Mouse (Mus musculus) limb, embryonic 12.5 days (tissue): ENCODE measurements around the gene Nr1h4. TPM values are rescaled to one million over a fixed set of nuclear protein-coding genes. Genes with fewer than 3 reads are reported as not detected.

Experiments used
- ATAC-seq: fragments of 200-750 bp; cut with Nextera tagmentation; 2 replicates; pipeline ENCODE4 v1.8.0; 2017; ENCODE audit warnings: low read depth, moderate TSS enrichment; ENCODE audit not compliant: insufficient number of reproducible peaks, insufficient read depth, low FRiP score, low TSS enrichment
- H3K27ac ChIP-seq: fragments of 300-500 bp; sonication (generic); 2 replicates; pipeline ENCODE4 v1.5.1; 2016; ENCODE audit warnings: mild to moderate bottlenecking, moderate library complexity
- H3K27me3 ChIP-seq: fragments of 300-500 bp; sonication (generic); 2 replicates; pipeline ENCODE4 v1.6.1; 2016; ENCODE audit warnings: mild to moderate bottlenecking, moderate library complexity
- H3K36me3 ChIP-seq: fragments of 300-500 bp; sonication (generic); 2 replicates; pipeline ENCODE4 v1.6.1; 2016; ENCODE audit warnings: mild to moderate bottlenecking, moderate library complexity
- H3K4me1 ChIP-seq: fragments of 300-500 bp; sonication (generic); replicated peaks from 2 replicates; pipeline ENCODE4 v1.6.1; 2016
- H3K4me2 ChIP-seq: fragments of 300-500 bp; sonication (generic); 2 replicates; pipeline ENCODE4 v1.6.1; 2016; ENCODE audit warnings: mild to moderate bottlenecking, moderate library complexity
- H3K4me3 ChIP-seq: fragments of 300-500 bp; sonication (generic); replicated peaks from 2 replicates; pipeline ENCODE4 v1.5.1; 2016; ENCODE audit warnings: mild to moderate bottlenecking
- H3K9ac ChIP-seq: fragments of 300-500 bp; sonication (generic); replicated peaks from 2 replicates; pipeline ENCODE4 v1.6.1; 2016; ENCODE audit warnings: mild to moderate bottlenecking, moderate library complexity
- H3K9me3 ChIP-seq: fragments of 300-500 bp; sonication (generic); 2 replicates; pipeline ENCODE4 v1.6.1; 2016; ENCODE audit warnings: mild to moderate bottlenecking, moderate library complexity
- WGBS: fragments of 180-500 bp; shearing (Covaris S2); methylation state at CpG from one replicate; pipeline ENCODE4 v1.1.7; 2016; 5-methylcytosine and 5-hydroxymethylcytosine counted together
- polyA plus RNA-seq: library from polyadenylated mRNA; unstranded; fragments of >200 nt; fragmentation: Nextera tagmentation; extraction: Ambion mirVana; gene quantifications from 2 replicates; pipeline ENCODE4 v1.2.1, GENCODE M21; 2016

Nr1h4 gene
- polyA plus RNA-seq, 1 experiment from 2014 or later = not detected

DNA sequence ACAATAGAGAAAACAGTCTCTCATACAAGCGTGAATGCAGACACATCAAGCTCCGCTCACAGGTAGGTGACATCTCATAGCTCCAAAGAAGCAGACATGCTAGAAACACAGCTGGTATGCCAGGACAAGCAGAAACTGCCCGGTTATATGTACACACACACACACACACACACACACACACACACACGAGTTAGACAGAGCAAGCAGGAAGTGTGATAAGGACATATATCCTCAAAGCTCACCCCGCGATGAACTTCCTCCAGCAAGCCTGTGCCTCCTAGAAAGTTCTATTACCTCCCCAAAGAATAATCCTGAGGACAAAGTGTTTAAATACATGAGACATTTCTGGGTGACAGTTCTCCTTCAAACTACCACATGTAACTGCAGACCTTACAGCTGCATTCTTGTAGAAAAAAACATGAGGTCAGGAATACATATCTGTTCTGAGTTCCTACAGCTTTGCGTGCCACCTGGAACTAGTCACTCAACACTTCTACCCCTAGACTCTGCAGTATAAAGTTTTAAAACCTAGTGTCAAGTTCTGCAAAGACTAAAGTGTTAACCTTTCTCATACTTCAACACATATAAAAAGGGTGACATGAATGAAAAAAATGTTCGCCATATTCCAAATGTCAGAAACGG, 11.5 kb downstream of the Nr1h4 start:
- WGBS = 82% methylated on average over 9 of the region's 9 CpGs
- H3K4me2 ChIP-seq = no peak overlapping the region
- H3K27me3 ChIP-seq = no peaks in the 10 kb centered on the region
- no peak for ATAC-seq
- no peak overlapping the region for H3K27ac ChIP-seq
- H3K36me3 ChIP-seq = no peaks in the 10 kb centered on the region
- no peak overlapping the region for H3K4me3 ChIP-seq
- H3K9ac ChIP-seq = no peak overlapping the region
- no peaks in the 10 kb centered on the region for H3K4me1 ChIP-seq
- H3K9me3 ChIP-seq = no peaks in the 10 kb centered on the region

- Histone ChIP-seq H3K4me1 (no peaks in the 10 kb centered on the region), H3K9me3 (no peaks in the 10 kb centered on the region), H3K9ac (no peak overlapping the region), H3K27me3 (no peaks in the 10 kb centered on the region), H3K36me3 (no peaks in the 10 kb centered on the region), H3K4me3 (no peak overlapping the region), H3K4me2 (no peak overlapping the region), H3K27ac (no peak overlapping the region)
- WGBS = 92% methylated on average over 4 of the region's 4 CpGs
- no peak for ATAC-seq
These were observed 13.0 kb downstream of the Nr1h4 start for GRCm38 (mm10) chr10:89520381-89520780.

DNA sequence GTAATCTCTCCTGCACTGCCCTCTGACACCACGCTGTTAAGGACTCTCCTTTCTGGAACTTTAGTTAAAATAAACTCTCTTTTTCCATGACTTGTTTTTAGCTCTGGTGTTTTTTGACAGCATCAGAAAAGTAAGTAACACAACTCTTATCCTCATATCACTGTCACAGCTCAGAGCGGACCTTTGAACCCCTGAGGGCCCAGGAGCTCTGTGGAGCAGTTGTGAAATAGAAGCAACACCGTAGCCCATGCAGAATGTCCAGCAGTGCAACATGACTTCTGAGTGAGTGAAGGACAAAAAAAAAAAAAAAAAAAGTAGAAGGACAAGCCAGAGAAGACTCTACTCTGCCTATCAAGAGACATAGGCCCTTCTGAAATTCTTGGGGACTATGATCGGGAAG, 14.2 kb downstream of the Nr1h4 start:
- no peaks in the 10 kb centered on the region for H3K9me3 ChIP-seq
- H3K27me3 ChIP-seq = no peaks in the 10 kb centered on the region
- no peak for ATAC-seq
- no peak overlapping the region for H3K4me2 ChIP-seq
- 82% methylated on average over 4 of the region's 4 CpGs for WGBS
- H3K36me3 ChIP-seq = no peaks in the 10 kb centered on the region
- H3K9ac ChIP-seq = no peak overlapping the region
- no peak overlapping the region for H3K4me3 ChIP-seq
- no peaks in the 10 kb centered on the region for H3K4me1 ChIP-seq
- no peak overlapping the region for H3K27ac ChIP-seq

DNA sequence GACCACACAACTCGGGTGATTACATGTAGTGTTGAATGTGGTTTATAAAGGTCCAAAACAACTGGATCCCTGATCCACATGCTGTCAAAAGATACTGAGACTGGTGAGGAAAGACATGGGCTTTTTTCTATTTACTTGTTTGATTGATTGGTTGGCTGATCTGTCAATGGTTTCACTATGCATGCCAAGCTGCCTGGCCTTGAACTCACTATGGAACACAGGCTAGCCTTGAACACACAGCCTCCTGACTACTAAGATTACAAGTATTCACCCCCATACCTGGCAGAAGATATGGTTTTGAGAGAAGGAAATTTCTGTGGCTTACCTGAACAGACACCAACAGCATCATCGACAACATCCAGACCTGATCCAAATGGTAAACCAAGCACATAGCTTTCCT, 15.0 kb downstream of the Nr1h4 start:
- Histone ChIP-seq H3K4me3 (no peak overlapping the region), H3K27ac (no peak overlapping the region), H3K9me3 (no peaks in the 10 kb centered on the region), H3K4me2 (no peak overlapping the region), H3K27me3 (no peaks in the 10 kb centered on the region), H3K36me3 (no peaks in the 10 kb centered on the region), H3K4me1 (no peaks in the 10 kb centered on the region), H3K9ac (no peak overlapping the region)
- WGBS = 85% methylated on average over 2 of the region's 2 CpGs
- ATAC-seq = no peak

- Histone ChIP-seq H3K36me3 (no peaks in the 10 kb centered on the region), H3K9me3 (no peaks in the 10 kb centered on the region), H3K4me3 (no peak overlapping the region), H3K27ac (no peak overlapping the region), H3K4me2 (no peak overlapping the region), H3K27me3 (no peaks in the 10 kb centered on the region), H3K9ac (no peak overlapping the region), H3K4me1 (no peaks in the 10 kb centered on the region)
- ATAC-seq = no peak
- 74% methylated on average over 2 of the region's 2 CpGs for WGBS
These were observed 17.6 kb downstream of the Nr1h4 start for GRCm38 (mm10) chr10:89515813-89516212.

DNA sequence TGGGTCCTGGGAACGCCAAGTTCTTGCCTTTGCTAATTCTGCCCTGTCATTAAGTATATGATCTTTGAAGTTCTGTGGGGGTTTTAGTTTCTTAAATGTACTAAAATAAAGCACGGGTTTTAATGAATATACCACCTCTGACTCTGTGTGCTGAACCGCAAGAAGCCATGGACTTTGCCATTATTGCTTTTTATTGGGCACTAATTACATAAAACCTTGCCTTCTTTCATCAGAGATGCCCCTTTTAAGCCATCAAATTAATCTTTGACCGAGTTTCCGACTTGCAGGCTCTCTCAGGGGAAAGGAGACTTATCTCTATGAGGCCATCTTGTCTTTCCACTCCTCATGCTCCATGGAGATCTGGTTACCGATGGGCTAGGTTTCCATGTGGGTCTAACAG, 20.8 kb downstream of the Nr1h4 start:
- Histone ChIP-seq H3K4me1 (no peaks in the 10 kb centered on the region), H3K27ac (no peak overlapping the region), H3K4me2 (no peak overlapping the region), H3K27me3 (no peaks in the 10 kb centered on the region), H3K9ac (no peak overlapping the region), H3K4me3 (no peak overlapping the region), H3K9me3 (no peaks in the 10 kb centered on the region), H3K36me3 (no peaks in the 10 kb centered on the region)
- ATAC-seq = no peak
- WGBS = 59% methylated on average over 6 of the region's 6 CpGs

- no peak for ATAC-seq
- no peak overlapping the region for H3K27ac ChIP-seq
- H3K4me2 ChIP-seq = no peak overlapping the region
- no peak overlapping the region for H3K4me3 ChIP-seq
- H3K9ac ChIP-seq = no peak overlapping the region
- no peaks in the 10 kb centered on the region for H3K4me1 ChIP-seq
- no peaks in the 10 kb centered on the region for H3K9me3 ChIP-seq
- 83% methylated on average over 2 of the region's 2 CpGs for WGBS
- no peaks in the 10 kb centered on the region for H3K27me3 ChIP-seq
- H3K36me3 ChIP-seq = no peaks in the 10 kb centered on the region
These were observed 22.8 kb downstream of the Nr1h4 start for GRCm38 (mm10) chr10:89510547-89510946.

- Histone ChIP-seq H3K27me3 (no peaks in the 10 kb centered on the region), H3K9ac (no peak overlapping the region), H3K9me3 (no peaks in the 10 kb centered on the region), H3K4me2 (no peak overlapping the region), H3K4me3 (no peak overlapping the region), H3K4me1 (no peaks in the 10 kb centered on the region), H3K36me3 (no peaks in the 10 kb centered on the region), H3K27ac (no peak overlapping the region)
- 81% methylated on average over 2 of the region's 2 CpGs for WGBS
- ATAC-seq = no peak
These were observed 24.8 kb downstream of the Nr1h4 start for GRCm38 (mm10) chr10:89508567-89508966.

- H3K9me3 ChIP-seq = no peaks in the 10 kb centered on the region
- no peak overlapping the region for H3K9ac ChIP-seq
- H3K27ac ChIP-seq = no peak overlapping the region
- WGBS = 87% methylated on average over 9 of the region's 9 CpGs
- no peak for ATAC-seq
- no peaks in the 10 kb centered on the region for H3K4me1 ChIP-seq
- no peaks in the 10 kb centered on the region for H3K36me3 ChIP-seq
- no peak overlapping the region for H3K4me3 ChIP-seq
- no peaks in the 10 kb centered on the region for H3K27me3 ChIP-seq
- no peak overlapping the region for H3K4me2 ChIP-seq
These were observed 26.9 kb downstream of the Nr1h4 start for GRCm38 (mm10) chr10:89506479-89506878.

- H3K4me1 ChIP-seq = no peaks in the 10 kb centered on the region
- no peaks in the 10 kb centered on the region for H3K27me3 ChIP-seq
- no peak overlapping the region for H3K4me3 ChIP-seq
- no peaks in the 10 kb centered on the region for H3K9me3 ChIP-seq
- 91% methylated on average over 5 of the region's 5 CpGs for WGBS
- no peak overlapping the region for H3K27ac ChIP-seq
- no peak overlapping the region for H3K4me2 ChIP-seq
- no peaks in the 10 kb centered on the region for H3K36me3 ChIP-seq
- no peak for ATAC-seq
- H3K9ac ChIP-seq = no peak overlapping the region
These were observed 27.8 kb downstream of the Nr1h4 start for GRCm38 (mm10) chr10:89505592-89505955.

GRCm38 (mm10) chr10:89504952-89505591, 28.3 kb downstream of the Nr1h4 start:
- no peaks in the 10 kb centered on the region for H3K27me3 ChIP-seq
- no peaks in the 10 kb centered on the region for H3K4me1 ChIP-seq
- WGBS = 84% methylated on average over 10 of the region's 10 CpGs
- H3K9me3 ChIP-seq = no peaks in the 10 kb centered on the region
- H3K4me2 ChIP-seq = no peak overlapping the region
- no peak overlapping the region for H3K9ac ChIP-seq
- no peak overlapping the region for H3K27ac ChIP-seq
- no peak for ATAC-seq
- H3K4me3 ChIP-seq = no peak overlapping the region
- H3K36me3 ChIP-seq = no peaks in the 10 kb centered on the region

- Histone ChIP-seq H3K36me3 (no peaks in the 10 kb centered on the region), H3K27ac (no peak overlapping the region), H3K4me3 (no peak overlapping the region), H3K9me3 (no peaks in the 10 kb centered on the region), H3K9ac (no peak overlapping the region), H3K4me1 (no peaks in the 10 kb centered on the region), H3K27me3 (no peaks in the 10 kb centered on the region), H3K4me2 (no peak overlapping the region)
- ATAC-seq = no peak
- WGBS = 78% methylated on average over 5 of the region's 5 CpGs
These were observed 30.3 kb downstream of the Nr1h4 start for GRCm38 (mm10) chr10:89502986-89503560.
